Mouse (Mus musculus) MEL (cell line): ENCODE data around the gene Mettl16. TPM values are rescaled to one million over a fixed set of nuclear protein-coding genes. Genes with fewer than 3 reads are reported as not detected.

Experiments used
- DNase-seq: peaks from one replicate; pipeline ENCODE4 v3.0.0; 2011; ENCODE audit warnings: low read depth, low spot score
- H3K27ac ChIP-seq: 2 replicates; pipeline ENCODE4 v1.5.1; 2012; ENCODE audit warnings: low read depth, mild to moderate bottlenecking, control low read depth, low read length, moderate library complexity; ENCODE audit not compliant: control insufficient read depth
- H3K27me3 ChIP-seq, 2 experiments: fragments of 150-350 bp in 1 of 2; sonication (generic) in 1 of 2; 2 replicates each; pipeline ENCODE4 v1.6.1; 2012; ENCODE audit warnings: low read length in 2 of 2, mild to moderate bottlenecking in 2 of 2, improper control_type of control experiment in 1 of 2, moderate library complexity in 1 of 2; ENCODE audit not compliant: insufficient read depth in 2 of 2, control insufficient read depth in 1 of 2
- H3K36me3 ChIP-seq, 2 experiments: 2 replicates each; pipeline ENCODE4 v1.6.1; 2012 to 2014; ENCODE audit warnings: low read length in 2 of 2, improper control_type of control experiment in 1 of 2, inconsistent platforms in 1 of 2, mild to moderate bottlenecking in 1 of 2; ENCODE audit not compliant: insufficient read depth in 2 of 2, control insufficient read depth in 1 of 2
- H3K4me1 ChIP-seq, 2 experiments: fragments of 150-350 bp in 1 of 2; sonication (generic) in 1 of 2; 2 replicates each; pipeline ENCODE4 v1.6.1; 2012; ENCODE audit warnings: low read length in 2 of 2, improper control_type of control experiment in 1 of 2, mild to moderate bottlenecking in 1 of 2; ENCODE audit not compliant: insufficient read depth in 2 of 2, control insufficient read depth in 1 of 2
- H3K4me3 ChIP-seq, 2 experiments: fragments of 150-350 bp in 1 of 2; sonication (generic) in 1 of 2; 2 replicates each; pipeline ENCODE4 v1.5.1; 2012; ENCODE audit warnings: low read depth in 2 of 2, low read length in 2 of 2, mild to moderate bottlenecking in 2 of 2, moderate library complexity in 2 of 2, control low read depth in 1 of 2, improper control_type of control experiment in 1 of 2; ENCODE audit not compliant: control insufficient read depth in 1 of 2, insufficient read depth in 1 of 2
- H3K79me2 ChIP-seq: 2 replicates; pipeline ENCODE4 v1.6.1; 2012; ENCODE audit warnings: mild to moderate bottlenecking, low read length, moderate library complexity; ENCODE audit not compliant: control insufficient read depth, poor library complexity, insufficient read depth
- H3K9ac ChIP-seq: 2 replicates; pipeline ENCODE4 v1.6.1; 2012; ENCODE audit warnings: low read depth, mild to moderate bottlenecking, control low read depth, low read length, moderate library complexity; ENCODE audit not compliant: control insufficient read depth, poor library complexity, severe bottlenecking
- H3K9me3 ChIP-seq: fragments of 150-350 bp; sonication (generic); replicated peaks from 2 replicates; pipeline ENCODE4 v1.6.1; 2012; ENCODE audit warnings: mild to moderate bottlenecking, low read length, improper control_type of control experiment, moderate library complexity; ENCODE audit not compliant: insufficient read depth
- CHD1 ChIP-seq: IDR thresholded peaks from 2 replicates; pipeline ENCODE4 v1.6.1; 2012; ENCODE audit warnings: low read depth, mild to moderate bottlenecking, inconsistent platforms, low read length, improper control_type of control experiment
- CTCF ChIP-seq, 3 experiments: IDR thresholded peaks in 2 of 3; conservative IDR thresholded peaks in 1 of 3; 2 replicates each; pipeline ENCODE4 v1.5.1; 2011 to 2012; ENCODE audit warnings: low read length in 3 of 3, low read depth in 2 of 3, mild to moderate bottlenecking in 2 of 3, improper control_type of control experiment in 1 of 3, inconsistent platforms in 1 of 3, mixed read lengths in 1 of 3, moderate library complexity in 1 of 3; ENCODE audit not compliant: control insufficient read depth in 1 of 3, insufficient read depth in 1 of 3, poor library complexity in 1 of 3, severe bottlenecking in 1 of 3
- E2F4 ChIP-seq: IDR thresholded peaks from 2 replicates; pipeline ENCODE4 v1.6.1; 2011; ENCODE audit warnings: low read depth, low read length, improper control_type of control experiment, borderline replicate concordance
- ELF1 ChIP-seq: IDR thresholded peaks from 2 replicates; pipeline ENCODE4 v1.6.1; 2014; ENCODE audit warnings: low read depth, mild to moderate bottlenecking, inconsistent platforms, low read length, improper control_type of control experiment, moderate library complexity
- EP300 ChIP-seq, 2 experiments: IDR thresholded peaks; 2 replicates each; pipeline ENCODE4 v1.6.1; 2011; ENCODE audit warnings: improper control_type of control experiment in 2 of 2, low read length in 2 of 2, low read depth in 1 of 2, mild to moderate bottlenecking in 1 of 2
- GABPA ChIP-seq: IDR thresholded peaks from 2 replicates; pipeline ENCODE4 v1.6.1; 2012; ENCODE audit warnings: low read depth, mild to moderate bottlenecking, inconsistent platforms, low read length, improper control_type of control experiment, moderate library complexity
- GATA1 ChIP-seq: IDR thresholded peaks from 2 replicates; pipeline ENCODE4 v1.6.1; 2011; ENCODE audit warnings: low read depth, low read length, improper control_type of control experiment
- HCFC1 ChIP-seq: IDR thresholded peaks from 2 replicates; pipeline ENCODE4 v1.6.1; 2012; ENCODE audit warnings: low read depth, mild to moderate bottlenecking, inconsistent platforms, low read length, improper control_type of control experiment, moderate library complexity
- JUND ChIP-seq: IDR thresholded peaks from 2 replicates; pipeline ENCODE4 v1.6.1; 2011; ENCODE audit warnings: low read depth, mild to moderate bottlenecking, improper control_type of control experiment, low read length
- MAX ChIP-seq: IDR thresholded peaks from 2 replicates; pipeline ENCODE4 v1.6.1; 2011; ENCODE audit warnings: low read length, improper control_type of control experiment
- MAZ ChIP-seq: IDR thresholded peaks from 2 replicates; pipeline ENCODE4 v1.6.1; 2012; ENCODE audit warnings: low read depth, mild to moderate bottlenecking, inconsistent platforms, low read length, improper control_type of control experiment
- MEF2A ChIP-seq: IDR thresholded peaks from 2 replicates; pipeline ENCODE4 v1.6.1; 2014; ENCODE audit warnings: low read depth, mild to moderate bottlenecking, inconsistent platforms, low read length, improper control_type of control experiment; ENCODE audit not compliant: poor library complexity, insufficient replicate concordance, severe bottlenecking; ENCODE audit errors: extremely low read depth
- MXI1 ChIP-seq: IDR thresholded peaks from 2 replicates; pipeline ENCODE4 v1.6.1; 2011; ENCODE audit warnings: mild to moderate bottlenecking, low read depth, low read length, improper control_type of control experiment
- MYC ChIP-seq: IDR thresholded peaks from 2 replicates; pipeline ENCODE4 v1.6.1; 2011; ENCODE audit warnings: low read depth, mild to moderate bottlenecking, low read length, improper control_type of control experiment, moderate library complexity
- NELFE ChIP-seq: IDR thresholded peaks from 2 replicates; pipeline ENCODE4 v1.6.1; 2011; ENCODE audit warnings: low read depth, low read length, improper control_type of control experiment
- NRF1 ChIP-seq: IDR thresholded peaks from 2 replicates; pipeline ENCODE4 v1.6.1; 2014; ENCODE audit warnings: low read depth, mild to moderate bottlenecking, inconsistent platforms, low read length, improper control_type of control experiment, moderate library complexity; ENCODE audit not compliant: poor library complexity, insufficient read depth, severe bottlenecking
- POLR2A ChIP-seq, 2 experiments: IDR thresholded peaks; 2 replicates each; pipeline ENCODE4 v1.6.1; 2011 to 2012; ENCODE audit warnings: low read length in 2 of 2, mild to moderate bottlenecking in 2 of 2, control low read depth in 1 of 2, improper control_type of control experiment in 1 of 2, low read depth in 1 of 2, moderate library complexity in 1 of 2; ENCODE audit not compliant: control insufficient read depth in 1 of 2, insufficient read depth in 1 of 2, poor library complexity in 1 of 2
- POLR2AphosphoS2 ChIP-seq: IDR thresholded peaks from 2 replicates; pipeline ENCODE4 v1.6.1; 2011; ENCODE audit warnings: low read length, improper control_type of control experiment
- POLR2AphosphoS5 ChIP-seq: IDR thresholded peaks from 2 replicates; pipeline ENCODE4 v1.6.1; 2012; ENCODE audit warnings: low read depth, borderline replicate concordance, mild to moderate bottlenecking, inconsistent platforms, low read length, moderate library complexity, mixed read lengths
- RAD21 ChIP-seq: IDR thresholded peaks from 2 replicates; pipeline ENCODE4 v1.6.1; 2011; ENCODE audit warnings: mild to moderate bottlenecking, low read depth, low read length, improper control_type of control experiment
- SIN3A ChIP-seq: IDR thresholded peaks from 2 replicates; pipeline ENCODE4 v1.6.1; 2012; ENCODE audit warnings: low read length, improper control_type of control experiment, inconsistent platforms
- SMC3 ChIP-seq: IDR thresholded peaks from 2 replicates; pipeline ENCODE4 v1.6.1; 2011; ENCODE audit warnings: low read depth, low read length, improper control_type of control experiment
- TAL1 ChIP-seq: IDR thresholded peaks from 2 replicates; pipeline ENCODE4 v1.6.1; 2012; ENCODE audit warnings: mild to moderate bottlenecking, inconsistent platforms, low read length, moderate library complexity, mixed read lengths
- TBP ChIP-seq: IDR thresholded peaks from 2 replicates; pipeline ENCODE4 v1.8.0; 2011; ENCODE audit warnings: low read depth, low read length, improper control_type of control experiment
- UBTF ChIP-seq: IDR thresholded peaks from 2 replicates; pipeline ENCODE4 v1.6.1; 2012; ENCODE audit warnings: low read depth, mild to moderate bottlenecking, inconsistent platforms, low read length, improper control_type of control experiment, moderate library complexity, borderline replicate concordance; ENCODE audit not compliant: insufficient read depth
- USF1 ChIP-seq: IDR thresholded peaks from 2 replicates; pipeline ENCODE4 v1.6.1; 2014; ENCODE audit warnings: low read depth, mild to moderate bottlenecking, inconsistent platforms, low read length, improper control_type of control experiment, moderate library complexity
- USF2 ChIP-seq, 2 experiments: IDR thresholded peaks; 2 replicates each; pipeline ENCODE4 v1.6.1; 2011 to 2012; ENCODE audit warnings: improper control_type of control experiment in 2 of 2, low read length in 2 of 2, borderline replicate concordance in 1 of 2, inconsistent platforms in 1 of 2, low read depth in 1 of 2, mild to moderate bottlenecking in 1 of 2; ENCODE audit not compliant: insufficient read depth in 1 of 2
- ZC3H11A ChIP-seq: IDR thresholded peaks from 2 replicates; pipeline ENCODE4 v1.6.1; 2012; ENCODE audit warnings: low read depth, mild to moderate bottlenecking, inconsistent platforms, low read length, improper control_type of control experiment
- ZNF384 ChIP-seq: IDR thresholded peaks from 2 replicates; pipeline ENCODE4 v1.6.1; 2012; ENCODE audit warnings: low read depth, mild to moderate bottlenecking, inconsistent platforms, low read length, improper control_type of control experiment
- polyA plus RNA-seq, 2 experiments: library from polyadenylated mRNA; stranded (reverse) in 1 of 2; unstranded in 1 of 2; fragments of >175 nt in 1 of 2; fragments of >200 nt in 1 of 2; gene quantifications; 2 replicates each; pipeline versions ENCODE4 v1.2.1 to v1.2.4; 2012; ENCODE audit warnings: low replicate concordance in 2 of 2, low read depth in 1 of 2; ENCODE audit not compliant: insufficient read length in 2 of 2, insufficient read depth in 1 of 2, missing spikeins in 1 of 2
- total RNA-seq: library from RNA; depleted of rRNA; stranded (reverse); fragments of 300-350 nt; gene quantifications from 2 replicates; pipeline ENCODE4 v1.2.3, GENCODE M21; 2012

Mettl16 gene
- total and polyA plus RNA-seq, 3 experiments, result 76.3 to 116 TPM; not detected in 1

- no peak for TF ChIP-seq TBP
- TF ChIP-seq, all 39 proteins: peak for 7
Observed at GRCm38 (mm10) chr11:74771650-74772049, 1.0 kb downstream of the Mettl16 start (continued).

- peaks cover 18 to 34% of the 10 kb centered on the region in 2 experiments for H3K36me3 ChIP-seq
- no peaks in the 10 kb centered on the region for H3K27me3 ChIP-seq
- H3K4me1 ChIP-seq, result peaks cover 10 to 26% of the 10 kb centered on the region in 2 experiments; a peak in 3 of 4 replicates
- peak overlapping the region; percentile 41 for H3K9ac ChIP-seq
- peaks cover 58% of the 10 kb centered on the region for H3K79me2 ChIP-seq
- peak; percentile 38 for DNase-seq
- TF ChIP-seq ZC3H11A, result no peak
- TF ChIP-seq E2F4, result no peak
- no peak for TF ChIP-seq GATA1
- TF ChIP-seq SMC3, result 0 out of 2 replicates have a peak, but pooled peaks have one; percentile 10
- no peak for TF ChIP-seq UBTF
- no peak for TF ChIP-seq MAZ
- no peak for TF ChIP-seq MEF2A
- no peak for TF ChIP-seq USF1
- no peak for TF ChIP-seq HCFC1
- TF ChIP-seq JUND, result no peak
- TF ChIP-seq TBP, result no peak
- TF ChIP-seq MXI1, result no peak
- TF ChIP-seq POLR2A (IDR thresholded peaks at IDR 0.05; ENCODE audit: control insufficient read depth in 1 of 2, insufficient read depth in 1 of 2, low read depth in 1 of 2, low read length in 2 of 2, poor library complexity in 1 of 2), result peak in 1 of 2 experiments; percentile 43; a peak in 1 of 4 replicates
- no peak for TF ChIP-seq TAL1
- no peak for TF ChIP-seq USF2 (IDR thresholded peaks at IDR 0.05; ENCODE audit: borderline replicate concordance in 1 of 2, insufficient read depth in 1 of 2, low read depth in 1 of 2, low read length in 2 of 2)
- TF ChIP-seq ELF1, result no peak
- 0 out of 2 replicates have a peak, but pooled peaks have one; percentile 1 for TF ChIP-seq CHD1
- TF ChIP-seq POLR2AphosphoS2, result peak; percentile 17; the same call in 1 of the 2 replicates
- no peak for TF ChIP-seq NRF1
- TF ChIP-seq RAD21, result no peak
- no peak for TF ChIP-seq POLR2AphosphoS5
- TF ChIP-seq MAX, result no peak; the same call in 1 of the 2 replicates
- no peak for TF ChIP-seq EP300 (IDR thresholded peaks at IDR 0.05; ENCODE audit: low read depth in 1 of 2, low read length in 2 of 2)
- TF ChIP-seq CTCF (IDR thresholded peaks at IDR 0.05 in 2 of 3, conservative IDR thresholded peaks at IDR 0.05 in 1 of 3; ENCODE audit: control insufficient read depth in 1 of 3, insufficient read depth in 1 of 3, low read depth in 2 of 3, low read length in 3 of 3, poor library complexity in 1 of 3, severe bottlenecking in 1 of 3), result no peak
- 0 out of 2 replicates have a peak, but pooled peaks have one; percentile 16 for TF ChIP-seq SIN3A
- TF ChIP-seq MYC, result no peak; the same call in 1 of the 2 replicates
- TF ChIP-seq NELFE, result no peak
- no peak for TF ChIP-seq ZNF384
- TF ChIP-seq GABPA, result no peak
- peak overlapping the region; percentile 13 to 29; a peak in 3 of 4 replicates for H3K4me3 ChIP-seq
- no peaks in the 10 kb centered on the region for H3K9me3 ChIP-seq
- H3K27ac ChIP-seq, result no peak overlapping the region
Observed at GRCm38 (mm10) chr11:74772386-74772785, 1.8 kb downstream of the Mettl16 start.
